Mouse (Mus musculus) monocyte, adult 2 months (primary cell): ENCODE results near the gene Card10.

Experiments used
- DNase-seq, 2 experiments: peaks; one replicate each; pipeline ENCODE4 v3.0.0; 2022; ENCODE audit warnings: low spot score in 2 of 2, low read depth in 1 of 2

The Card10 gene

DNA sequence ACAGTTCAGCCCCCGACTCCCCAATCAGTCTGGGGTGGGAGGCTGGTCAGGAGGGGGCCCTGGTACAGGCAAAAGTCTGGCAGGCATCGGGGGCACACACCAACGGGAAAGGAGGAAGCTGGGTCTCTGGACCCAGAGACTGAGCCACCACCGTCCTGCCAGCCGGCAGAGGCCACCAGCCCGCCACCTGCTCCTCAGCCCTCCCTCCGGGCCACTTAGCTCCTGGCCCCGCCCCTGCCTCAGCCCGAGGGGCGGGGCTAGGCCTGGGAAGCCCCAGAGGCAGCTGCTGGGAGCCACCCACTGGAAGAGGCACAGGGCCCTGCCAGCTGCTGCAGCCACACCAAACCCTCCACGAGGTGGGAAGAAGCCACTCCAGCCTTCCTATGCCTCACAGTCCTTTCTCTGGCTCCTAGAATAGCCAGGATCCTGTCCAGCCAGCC, 29.5 kb downstream of the Card10 start, which contains the start of gene Mfng:
TSS of gene Mfng (minus strand) at position 186 of the 440 bp plus-strand sequence.
- DNase-seq, result peak; percentile 37 to 77

DNA sequence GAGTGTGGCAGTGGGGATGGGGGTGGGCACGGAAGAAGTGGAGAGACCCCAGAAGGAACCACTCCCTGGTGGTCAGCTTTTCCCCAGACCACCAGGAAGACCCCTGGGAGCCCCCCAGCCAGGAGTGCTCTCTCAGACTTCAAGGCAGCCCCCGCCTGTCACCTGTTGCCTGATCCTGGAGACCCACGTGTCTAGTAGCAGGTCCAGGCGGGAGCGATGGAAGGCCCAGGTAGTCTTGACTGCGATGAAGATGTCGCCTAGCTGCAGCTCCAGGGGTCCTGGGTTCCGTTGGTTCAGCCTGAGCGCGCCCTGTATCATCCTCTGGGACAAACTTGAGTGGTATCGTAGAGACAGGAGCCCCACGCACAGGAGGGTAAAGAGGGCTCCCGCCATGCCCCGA, 30.0 kb downstream of the Card10 start:
- DNase-seq, result no peak

DNA sequence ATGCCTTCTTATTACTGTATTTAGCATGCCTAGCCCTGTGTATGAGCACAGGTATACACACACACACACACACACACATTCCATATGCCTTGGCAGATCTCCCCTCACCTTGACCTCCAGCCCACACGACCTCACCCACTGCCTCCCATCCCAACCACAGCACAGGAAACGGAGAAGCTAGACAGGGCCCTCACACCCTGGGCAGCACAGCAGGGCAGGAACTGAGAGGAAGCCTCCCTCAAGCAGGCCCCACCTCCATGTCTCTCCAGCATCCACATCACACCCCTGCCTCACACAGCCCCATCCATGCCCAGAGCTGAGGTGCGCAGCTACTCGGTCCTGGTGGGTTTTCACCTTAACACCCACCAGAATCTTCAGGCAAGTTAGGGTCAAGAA, 30.5 kb downstream of the Card10 start:
- DNase-seq, result peak in 1 of 2 experiments; percentile 24

DNA sequence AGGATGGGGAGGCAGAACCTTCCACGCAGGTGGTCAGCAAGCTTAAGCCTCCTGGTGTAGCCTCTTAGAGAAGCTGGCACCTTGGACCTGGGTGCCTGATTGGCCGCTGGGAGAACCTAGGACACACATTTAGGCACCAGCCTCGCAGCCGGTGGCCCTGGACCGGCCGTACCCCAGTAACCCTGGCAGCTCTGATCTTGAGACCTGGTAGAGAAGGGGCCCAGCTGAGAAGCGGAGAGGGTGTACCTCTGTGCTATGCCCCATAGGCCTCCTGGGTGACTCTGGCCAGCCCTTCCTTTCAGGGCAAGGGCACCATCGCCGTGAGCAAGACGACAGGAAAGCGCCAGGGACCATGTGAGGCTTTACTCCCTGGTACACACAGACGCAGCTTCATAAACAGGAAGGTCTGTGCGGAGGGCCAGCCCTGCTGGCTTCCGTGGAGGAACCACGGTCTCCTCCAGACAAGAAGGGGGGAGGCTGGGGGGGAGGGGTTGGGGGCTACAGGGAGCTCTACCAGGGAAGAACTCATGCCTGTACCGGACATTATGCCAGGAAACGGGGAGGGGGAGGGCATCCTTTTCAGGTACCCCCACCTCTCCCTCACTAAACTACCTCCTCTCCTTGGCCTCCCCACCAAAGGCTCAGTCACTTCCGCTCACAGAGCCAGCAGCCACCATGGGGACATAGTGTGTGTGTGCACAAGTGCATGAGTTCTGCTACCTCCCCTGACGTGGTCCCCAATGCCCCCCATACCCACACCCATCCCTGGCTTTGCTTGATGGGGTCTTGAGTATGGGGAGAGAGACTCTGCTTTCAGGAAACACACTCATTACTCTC, 31.1 kb downstream of the Card10 start:
- DNase-seq, result peak in 1 of 2 experiments; percentile 38

DNA sequence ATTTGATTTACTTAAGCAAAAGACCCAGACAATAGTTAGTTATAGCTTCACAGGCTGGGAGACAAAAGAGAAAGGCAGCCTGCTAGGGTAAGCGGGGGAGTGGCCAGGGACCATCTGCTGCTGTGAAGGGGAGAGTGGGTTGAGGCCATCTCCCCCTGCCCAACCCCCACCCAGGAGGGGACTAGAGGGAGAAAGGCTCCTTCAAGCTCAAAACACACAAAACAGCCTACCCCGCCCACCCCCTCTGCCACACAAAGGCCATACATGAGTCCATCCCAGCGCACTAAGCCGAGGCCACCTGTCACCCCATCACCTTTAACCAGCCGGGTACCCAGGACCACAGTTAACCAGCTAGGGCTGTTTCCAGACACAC, 31.9 kb downstream of the Card10 start:
- no peak for DNase-seq

- DNase-seq, result no peak
Measured at GRCm38 (mm10) chr15:78770234-78770982, 32.4 kb downstream of the Card10 start.

DNA sequence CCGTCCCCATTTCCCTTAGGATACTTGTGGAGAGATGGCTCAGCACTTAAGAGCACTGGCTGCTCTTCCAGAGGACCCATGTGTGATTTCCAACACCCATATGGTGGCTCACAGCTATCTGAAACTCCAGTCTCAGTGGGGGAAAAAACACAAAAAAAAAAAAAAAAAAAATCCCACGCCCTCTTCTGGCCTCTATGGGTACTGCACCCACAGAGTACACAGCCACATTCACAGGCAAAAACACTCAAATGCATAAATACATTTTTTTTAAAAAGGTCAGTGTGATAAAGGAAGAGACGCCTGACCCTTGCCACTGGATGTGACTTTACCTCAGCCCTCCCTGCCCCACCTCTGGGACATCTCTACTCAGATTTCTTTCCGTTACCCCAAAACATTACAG, 33.8 kb downstream of the Card10 start:
- DNase-seq, result no peak

- DNase-seq, result no peak
Measured at GRCm38 (mm10) chr15:78763704-78764103, 39.1 kb downstream of the Card10 start.

DNA sequence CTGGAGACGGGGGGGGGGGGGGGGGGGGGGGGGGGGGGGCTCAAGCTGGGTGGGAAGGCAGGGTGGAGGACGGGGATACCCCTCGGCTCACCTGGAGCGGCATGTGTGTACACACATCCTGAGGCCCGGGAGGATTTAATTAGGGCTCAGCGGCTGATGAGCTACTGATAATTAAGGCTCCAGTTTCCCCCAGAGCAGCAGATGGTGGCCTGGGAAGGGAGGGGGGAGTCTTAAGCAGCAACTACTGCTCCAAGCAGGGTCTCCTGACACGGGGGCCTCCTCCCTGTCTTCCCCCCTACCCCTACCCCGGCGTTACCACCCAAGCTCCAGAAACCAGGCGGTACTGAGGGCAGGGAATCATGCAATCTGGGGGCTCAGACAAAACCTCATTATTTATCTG, 39.6 kb downstream of the Card10 start:
- DNase-seq, result no peak

- no peak for DNase-seq
Measured at GRCm38 (mm10) chr15:78761112-78761511, 41.7 kb downstream of the Card10 start.

- no peak for DNase-seq
Measured at GRCm38 (mm10) chr15:78758132-78758531, 44.7 kb downstream of the Card10 start.

DNA sequence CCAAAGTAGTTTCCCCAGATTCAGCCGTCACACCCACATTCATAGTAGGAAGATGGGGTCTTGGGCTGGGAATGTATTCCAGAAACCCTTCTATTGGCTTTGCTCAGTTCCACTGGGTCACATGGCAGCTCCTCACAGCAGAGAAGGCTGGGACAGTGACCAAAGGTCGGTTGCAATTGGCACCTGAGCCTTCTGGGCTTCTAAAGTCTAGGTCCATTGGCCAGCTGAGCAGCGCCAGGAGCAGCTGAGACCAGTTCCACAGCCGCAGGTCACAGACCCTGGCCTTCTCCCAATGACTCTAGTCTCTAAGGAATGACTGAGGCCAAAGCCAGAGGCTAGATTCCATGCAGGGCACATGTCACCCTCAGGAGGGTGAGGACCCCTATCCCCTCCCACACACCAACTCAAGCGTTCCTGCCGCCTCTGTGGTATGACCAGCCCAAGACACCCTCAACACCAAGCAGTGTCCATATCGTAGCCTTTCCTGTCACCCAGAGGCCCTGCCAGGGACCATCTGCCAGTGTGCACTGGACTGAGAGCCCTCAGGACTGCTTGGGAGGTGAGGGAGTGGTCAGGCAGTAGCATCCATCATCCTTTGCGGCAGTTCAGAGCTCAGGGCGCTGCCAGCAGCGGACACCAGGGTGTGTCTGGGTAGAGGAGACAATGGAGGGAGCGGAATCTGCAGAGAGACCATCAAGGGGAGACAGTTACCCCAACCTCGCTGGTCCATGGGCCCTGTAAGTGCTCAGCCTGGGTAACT, 46.7 kb downstream of the Card10 start:
- DNase-seq, result no peak

- no peak for DNase-seq
Measured at GRCm38 (mm10) chr15:78755226-78755625, 47.6 kb downstream of the Card10 start.

- no peak for DNase-seq
Measured at GRCm38 (mm10) chr15:78754144-78754543, 48.7 kb downstream of the Card10 start.

GRCm38 (mm10) chr15:78752991-78753390, 49.9 kb downstream of the Card10 start:
- no peak for DNase-seq

DNA sequence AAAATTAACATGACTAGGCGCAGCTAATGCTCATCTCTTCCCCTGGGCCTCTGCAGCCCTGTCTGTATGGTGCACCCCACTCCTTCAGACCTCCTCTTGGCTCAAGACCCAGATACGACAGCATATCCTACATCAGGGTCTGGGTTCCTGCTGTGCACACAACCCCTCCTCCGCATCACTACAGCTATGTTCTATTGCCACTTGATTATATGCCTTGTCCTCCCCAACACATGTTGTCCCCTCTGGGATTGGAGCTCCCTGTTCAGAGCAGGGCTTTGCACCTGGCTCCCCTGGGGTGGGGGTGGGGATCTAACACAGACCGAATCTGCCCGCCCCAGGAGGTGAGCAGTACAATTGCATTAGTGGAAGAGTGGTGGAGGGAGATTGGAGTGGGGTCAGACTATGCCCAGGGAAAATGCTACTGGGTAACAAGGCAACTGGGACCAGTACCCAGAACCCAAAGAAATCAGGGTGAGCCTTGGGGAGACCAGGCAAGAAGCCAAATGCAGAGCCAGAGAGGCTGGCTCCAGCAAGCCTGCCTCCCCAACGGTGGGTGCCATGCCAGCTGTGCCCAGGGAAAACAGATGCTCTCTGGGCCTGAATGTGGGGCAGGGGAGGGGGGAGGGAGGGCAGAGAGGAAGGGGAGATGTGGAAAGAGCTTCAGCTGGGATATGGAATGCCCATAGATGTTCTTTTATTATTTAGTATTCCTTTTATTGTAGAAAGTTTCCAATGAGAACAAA, 52.1 kb downstream of the Card10 start:
- no peak for DNase-seq

DNA sequence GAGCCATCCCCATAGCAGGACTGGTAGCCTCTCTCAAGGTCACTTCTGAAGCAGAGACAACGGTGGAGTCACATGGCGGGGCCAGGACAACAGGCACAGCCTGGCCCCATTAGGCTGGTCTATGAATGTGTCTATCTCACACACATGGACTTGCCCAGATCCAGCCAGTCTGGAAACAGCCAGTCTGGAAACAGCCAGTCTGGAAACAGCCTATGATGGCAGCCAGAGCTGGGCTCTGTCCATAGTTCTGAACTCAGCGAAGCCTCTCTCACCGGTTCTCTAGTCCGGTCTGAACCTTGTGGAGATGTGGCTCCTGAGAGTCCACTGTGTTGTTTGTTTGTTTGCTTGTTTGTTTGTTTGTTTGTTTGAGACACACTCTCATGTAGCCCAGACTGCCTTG, 53.0 kb downstream of the Card10 start:
- no peak for DNase-seq

- peak; percentile 35 to 68 for DNase-seq
Measured at GRCm38 (mm10) chr15:78744206-78744605, 58.6 kb downstream of the Card10 start.

- no peak for DNase-seq
Measured at GRCm38 (mm10) chr15:78742831-78743230, 60.0 kb downstream of the Card10 start.

DNA sequence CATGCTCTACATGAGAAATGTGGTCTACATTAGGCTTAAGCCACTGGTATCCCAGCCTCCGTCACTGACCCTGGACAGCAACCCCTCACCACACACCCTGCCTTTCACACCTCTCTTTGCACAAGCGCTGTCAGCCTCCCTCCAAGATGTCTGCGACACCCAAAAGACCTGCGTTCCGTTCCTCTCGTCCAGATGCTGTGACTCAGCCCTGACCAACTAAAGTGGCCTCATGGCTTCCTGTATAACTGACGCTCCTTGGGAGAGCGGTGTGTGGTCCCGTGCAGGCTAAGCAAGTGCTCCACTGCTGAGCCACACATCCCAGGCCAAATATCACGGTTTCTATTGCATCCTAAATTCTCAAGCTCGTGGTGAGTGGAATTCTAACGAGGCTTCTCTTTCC, 62.2 kb downstream of the Card10 start:
- DNase-seq, result no peak

DNA sequence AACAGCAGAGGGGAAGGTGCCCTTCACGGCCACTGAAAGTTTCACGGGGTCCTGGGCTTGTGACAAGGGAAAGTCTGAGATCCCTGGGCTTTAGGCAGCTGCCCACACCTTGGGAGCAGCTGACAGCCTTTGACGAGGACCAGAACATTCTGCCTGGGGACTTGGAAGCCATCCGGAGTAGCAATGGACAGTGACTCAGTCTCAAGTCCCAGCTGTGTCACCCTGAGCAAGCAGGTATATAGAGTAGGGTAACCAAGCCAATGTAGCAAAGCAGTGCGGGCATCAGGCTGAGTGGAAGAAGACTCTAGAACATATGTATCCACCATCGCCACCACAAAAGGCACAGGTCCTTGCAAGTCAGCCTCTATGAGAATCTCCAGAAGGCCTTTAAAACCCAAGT, 65.7 kb downstream of the Card10 start:
- DNase-seq, result no peak
